Mouse (Mus musculus) C2C12 (cell line): ENCODE measurements around the gene Slco6c1. TPM values are rescaled to one million over a fixed set of nuclear protein-coding genes. Genes with fewer than 3 reads are reported as not detected.

Source experiments
- H3K27me3 ChIP-seq: one replicate; pipeline ENCODE4 v1.6.1; 2011; ENCODE audit not compliant: control insufficient read depth, insufficient read depth, insufficient read length
- H3K36me3 ChIP-seq: one replicate; pipeline ENCODE4 v1.6.1; 2011; ENCODE audit not compliant: control insufficient read depth, insufficient read depth
- H3K4me3 ChIP-seq: one replicate; pipeline ENCODE4 v1.5.1; 2011; ENCODE audit warnings: mild to moderate bottlenecking, control low read depth; ENCODE audit not compliant: poor library complexity, insufficient read depth, severe bottlenecking
- H3K79me2 ChIP-seq: one replicate; pipeline ENCODE4 v1.6.1; 2011; ENCODE audit not compliant: control insufficient read depth, insufficient read depth
- H3K79me3 ChIP-seq: one replicate; pipeline ENCODE4 v1.6.1; 2011; ENCODE audit warnings: low read depth, control low read depth
- H3ac ChIP-seq: one replicate; pipeline ENCODE3; 2011; ENCODE audit warnings: low read depth; ENCODE audit not compliant: control insufficient read depth, insufficient read length
- CEBPB ChIP-seq: IDR thresholded peaks from one replicate; pipeline ENCODE4 v1.6.1; 2011; ENCODE audit warnings: low read depth, mild to moderate bottlenecking, control low read depth, moderate library complexity
- CTCF ChIP-seq: IDR thresholded peaks from one replicate; pipeline ENCODE4 v1.5.1; 2011; ENCODE audit not compliant: control insufficient read depth, insufficient read depth, insufficient read length
- FOSL1 ChIP-seq: IDR thresholded peaks from one replicate; pipeline ENCODE4 v1.8.0; 2011; ENCODE audit warnings: mild to moderate bottlenecking, low read length; ENCODE audit not compliant: poor library complexity, insufficient read depth, severe bottlenecking
- MAX ChIP-seq: IDR thresholded peaks from one replicate; pipeline ENCODE4 v1.6.1; 2011; ENCODE audit warnings: mild to moderate bottlenecking, control low read depth
- MYOD1 ChIP-seq: IDR thresholded peaks from one replicate; pipeline ENCODE4 v1.6.1; 2011; ENCODE audit warnings: low read depth; ENCODE audit not compliant: control insufficient read depth, insufficient read length
- MYOG ChIP-seq: IDR thresholded peaks from one replicate; pipeline ENCODE4 v1.6.1; 2011; ENCODE audit not compliant: control insufficient read depth, insufficient read length; ENCODE audit errors: extremely low read depth
- USF1 ChIP-seq: IDR thresholded peaks from one replicate; pipeline ENCODE4 v1.6.1; 2011; ENCODE audit warnings: low read depth, mild to moderate bottlenecking, control low read depth, moderate library complexity
- polyA plus RNA-seq: library from polyadenylated mRNA; unstranded; fragments of >200 nt; fragmentation: generic; extraction: Trizol; gene quantifications from one replicate; pipeline ENCODE4 v1.2.1, GENCODE M21; 2012; ENCODE audit warnings: missing spikeins

The Slco6c1 gene
- polyA plus RNA-seq, 1 experiment: not detected

DNA sequence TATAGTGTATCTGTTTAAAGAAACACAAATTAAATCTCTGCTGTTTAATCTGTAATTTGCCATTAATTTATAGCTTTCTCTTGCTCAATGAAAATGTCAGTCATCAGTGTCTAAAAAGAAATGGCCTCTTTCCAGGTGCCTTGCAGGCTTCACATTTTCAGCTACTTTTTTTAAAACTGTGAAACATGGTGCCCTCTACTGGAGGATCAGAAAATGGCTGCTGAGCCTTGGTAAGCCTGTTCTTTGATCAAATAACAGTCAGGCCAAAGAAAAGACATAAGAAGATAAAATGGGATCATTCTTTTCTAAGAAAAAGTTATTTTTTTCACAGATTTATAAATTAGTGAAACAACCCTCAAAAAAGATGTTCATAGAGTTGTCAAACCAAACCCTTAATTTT is 109.1 kb downstream of the Slco6c1 start:
- Histone ChIP-seq H3ac (no peak overlapping the region), H3K27me3 (no peaks in the 10 kb centered on the region), H3K36me3 (no peaks in the 10 kb centered on the region), H3K79me2 (no peaks in the 10 kb centered on the region), H3K4me3 (no peak overlapping the region), H3K79me3 (no peaks in the 10 kb centered on the region)
- TF ChIP-seq MAX (no peak), MYOD1 (no peak), CTCF (no peak), FOSL1 (no peak), USF1 (no peak), MYOG (no peak), CEBPB (no peak)
